In the genomic region with DNA sequence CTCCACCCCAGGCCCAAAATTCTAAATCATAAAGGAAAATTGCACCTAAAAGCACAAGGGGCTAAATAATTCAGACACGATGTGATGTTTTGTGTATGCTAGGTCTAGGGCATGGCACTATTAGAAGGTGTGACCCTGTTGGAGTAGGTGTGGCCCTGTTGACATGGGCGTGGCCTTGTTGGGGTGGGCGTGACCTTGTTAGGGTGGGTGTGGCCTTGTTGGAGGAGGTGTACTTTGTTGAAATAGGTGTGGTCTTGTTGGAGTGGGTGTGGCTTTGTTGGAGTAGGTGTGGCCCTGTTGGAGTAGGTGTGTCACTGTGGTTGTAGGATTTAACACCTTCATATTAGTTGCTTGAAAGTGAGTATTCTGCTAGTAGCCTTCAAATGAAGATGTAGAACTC, we compare ENCODE assay signal across 25 mouse cellular contexts.
"Had no signal": no experiment of that assay in that cellular context is flagged by ENCODE, and none has a peak within 500 bp of the region (broad histone marks: within the 10 kb centered on the region; RNA-seq: fewer than 3 reads in every experiment).

No protein-coding gene starts in this region.

- H3K4me3 ChIP-seq: heart, embryonic 10.5 days; heart, embryonic 12.5 days; hindbrain, embryonic 10.5 days; hindbrain, embryonic 12.5 days; intestine, embryonic 15.5 days; kidney, embryonic 15.5 days; left cerebral cortex, adult 2 months; limb, embryonic 10.5 days; limb, embryonic 12.5 days; liver, embryonic 12.5 days had no signal

- H3K4me1 ChIP-seq: heart, embryonic 12.5 days; intestine, embryonic 15.5 days; kidney, embryonic 15.5 days; liver, embryonic 12.5 days had no signal

- H3K36me3 ChIP-seq: heart, embryonic 10.5 days; heart, embryonic 12.5 days; hindbrain, embryonic 10.5 days; hindbrain, embryonic 12.5 days; intestine, embryonic 15.5 days; kidney, embryonic 15.5 days; limb, embryonic 10.5 days; limb, embryonic 12.5 days; liver, embryonic 12.5 days had no signal

- H3K27me3 ChIP-seq: hindbrain, embryonic 12.5 days; intestine, embryonic 15.5 days had no signal

- DNase-seq: gastrocnemius, postnatal 10 days; gastrocnemius, postnatal 25 days; heart, adult 18-20 months; heart, postnatal 10 days; heart, postnatal 4 days; kidney, adult 11 months; kidney, adult 2 months; kidney, adult 9 months; kidney, postnatal 14 days; kidney, postnatal 36 days had no signal

- H3K27ac ChIP-seq: heart, embryonic 10.5 days; hindbrain, embryonic 10.5 days; hindbrain, embryonic 12.5 days; hindbrain, embryonic 14.5 days; intestine, embryonic 15.5 days; kidney, embryonic 15.5 days; kidney, postnatal 0 days; left cerebral cortex, adult 2 months; limb, embryonic 10.5 days; limb, embryonic 12.5 days; liver, embryonic 12.5 days; liver, embryonic 14.5 days had no signal

- H3K9me3 ChIP-seq: heart, embryonic 10.5 days; hindbrain, embryonic 10.5 days; hindbrain, embryonic 12.5 days; intestine, embryonic 15.5 days; kidney, embryonic 15.5 days; limb, embryonic 10.5 days; limb, embryonic 12.5 days; liver, embryonic 12.5 days had no signal

- H3K9ac ChIP-seq: heart, embryonic 12.5 days; hindbrain, embryonic 12.5 days; hindbrain, embryonic 14.5 days; intestine, embryonic 15.5 days; kidney, embryonic 15.5 days; limb, embryonic 12.5 days; liver, embryonic 12.5 days; liver, embryonic 14.5 days had no signal

- H3K4me2 ChIP-seq: heart, embryonic 12.5 days; hindbrain, embryonic 12.5 days; hindbrain, embryonic 14.5 days; intestine, embryonic 15.5 days; kidney, embryonic 15.5 days; limb, embryonic 12.5 days; liver, embryonic 12.5 days had no signal

- ATAC-seq: hindbrain, embryonic 16.5 days; inflammation-experienced regulatory T-cells, adult 6 months; intestine, embryonic 15.5 days; liver, embryonic 12.5 days had no signal
